Mouse (Mus musculus) neutrophil, adult 65 days (primary cell): Measurements from ENCODE around the gene 4930402K13Rik. TPM values are rescaled to one million over a fixed set of nuclear protein-coding genes. Genes with fewer than 3 reads are reported as not detected.

Experiments used
- total RNA-seq: library from RNA; stranded (reverse); gene quantifications from 2 replicates; pipeline ENCODE4 v1.2.4, GENCODE M21; 2023

4930402K13Rik gene
- total RNA-seq: not detected in 2 replicates

DNA sequence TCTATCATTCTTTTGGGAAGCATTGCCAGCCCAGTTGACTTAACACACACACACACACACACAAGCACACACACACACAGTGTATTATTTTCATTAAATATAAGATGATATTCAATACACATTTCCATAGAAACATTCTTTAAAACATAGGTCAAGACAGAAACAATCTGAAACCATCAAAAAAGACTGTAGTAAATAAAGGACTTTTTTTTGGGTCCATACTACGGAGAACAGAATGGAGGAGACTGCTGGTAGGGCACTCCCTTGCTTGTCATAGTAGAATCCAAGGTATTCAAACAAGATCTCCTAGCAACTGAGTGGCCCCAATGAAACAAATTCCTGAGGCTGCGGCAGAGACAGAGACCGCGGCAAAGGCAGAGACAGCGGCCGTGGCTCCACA, at the start of gene 4930402K13Rik:
TSS of gene 4930402K13Rik (plus strand) at position 301 of the 400 bp plus-strand sequence.

GRCm38 (mm10) chrX:9062715-9063114, 41.6 kb upstream of the 4930402K13Rik start, which contains the start of gene Fthl17f:
Gene Fthl17f, plus strand, starts transcription at chrX:9063015.

Other genes with a start within 250 kb of the 4930402K13Rik start
- gene Gm5751, start 230.3 kb upstream of the 4930402K13Rik start, total RNA-seq: not detected in 2 replicates
- gene B630019K06Rik, start 212.2 kb upstream of the 4930402K13Rik start, total RNA-seq: 0.28 TPM in 1 of 2 replicates, not detected in the other
- gene Fthl17b, start 141.6 kb upstream of the 4930402K13Rik start, total RNA-seq: not detected in 2 replicates
- gene Fthl17c, start 128.0 kb upstream of the 4930402K13Rik start, total RNA-seq: not detected in 2 replicates
- not detected in 2 replicates for gene Fthl17d, start 117.8 kb upstream of the 4930402K13Rik start, total RNA-seq
- not detected in 2 replicates for gene Fthl17e, start 71.1 kb upstream of the 4930402K13Rik start, total RNA-seq
- not detected in 2 replicates for gene Fthl17f, start 41.5 kb upstream of the 4930402K13Rik start, total RNA-seq
- gene Lancl3, start 95.3 kb downstream of the 4930402K13Rik start, total RNA-seq: not detected in 2 replicates
- gene Gm14862, start 152.3 kb downstream of the 4930402K13Rik start, total RNA-seq: not detected in 2 replicates
- gene Xk, start 168.2 kb downstream of the 4930402K13Rik start, total RNA-seq: 4.3 and 5.0 TPM in 2 replicates
- gene H2al1m, start 179.2 kb downstream of the 4930402K13Rik start, total RNA-seq: 3.0 TPM in 1 of 2 replicates, not detected in the other
- gene H2al1k, start 246.1 kb downstream of the 4930402K13Rik start, total RNA-seq: 1.2 TPM in 1 of 2 replicates, not detected in the other